Mouse (Mus musculus): Measurements from ENCODE around the gene Mybbp1a. TPM values are rescaled to one million over a fixed set of nuclear protein-coding genes. Genes with fewer than 3 reads are reported as not detected.

The Mybbp1a gene
- total and polyA plus RNA-seq, 3 experiments: 174 to 816 (median 245) TPM

Other genes starting within 250 kb of the Mybbp1a start
- gene Gm43951, start 234.5 kb upstream of the Mybbp1a start, total RNA-seq (2012; rRNA removed): 0.46 and 0.47 TPM in 2 replicates
- gene Gm43951, start 234.5 kb upstream of the Mybbp1a start, total RNA-seq (2014; rRNA removed): not detected in 2 replicates
- gene Gm43951, start 234.5 kb upstream of the Mybbp1a start, polyA plus RNA-seq (2012; ENCODE audit: insufficient read length, low read depth): 0.39 and 0.44 TPM in 2 replicates
- gene 4933427D14Rik, start 233.9 kb upstream of the Mybbp1a start, total RNA-seq (2012; rRNA removed): 9.3 TPM in 2 replicates
- gene 4933427D14Rik, start 233.9 kb upstream of the Mybbp1a start, total RNA-seq (2014; rRNA removed): 6.0 and 6.8 TPM in 2 replicates
- gene 4933427D14Rik, start 233.9 kb upstream of the Mybbp1a start, polyA plus RNA-seq (2012; ENCODE audit: insufficient read length, low read depth): 7.8 and 7.9 TPM in 2 replicates
- 126 and 140 TPM in 2 replicates for gene Txndc17, start 233.8 kb upstream of the Mybbp1a start, total RNA-seq (2012; rRNA removed)
- 177 and 197 TPM in 2 replicates for gene Txndc17, start 233.8 kb upstream of the Mybbp1a start, total RNA-seq (2014; rRNA removed)
- 162 and 182 TPM in 2 replicates for gene Txndc17, start 233.8 kb upstream of the Mybbp1a start, polyA plus RNA-seq (2012; ENCODE audit: insufficient read length, low read depth)
- 25.5 and 26.1 TPM in 2 replicates for gene Med31, start 225.8 kb upstream of the Mybbp1a start, total RNA-seq (2012; rRNA removed)
- gene Med31, start 225.8 kb upstream of the Mybbp1a start, total RNA-seq (2014; rRNA removed): 33.4 and 35.8 TPM in 2 replicates
- gene Med31, start 225.8 kb upstream of the Mybbp1a start, polyA plus RNA-seq (2012; ENCODE audit: insufficient read length, low read depth): 21.7 and 22.5 TPM in 2 replicates
- not detected in 2 replicates for gene Slc13a5, start 174.1 kb upstream of the Mybbp1a start, total RNA-seq (2012; rRNA removed)
- gene Slc13a5, start 174.1 kb upstream of the Mybbp1a start, total RNA-seq (2014; rRNA removed): not detected in 2 replicates
- gene Slc13a5, start 174.1 kb upstream of the Mybbp1a start, polyA plus RNA-seq (2012; ENCODE audit: insufficient read length, low read depth): not detected in 2 replicates
- gene Xaf1, start 139.7 kb upstream of the Mybbp1a start, total RNA-seq (2012; rRNA removed): 2.5 and 3.0 TPM in 2 replicates
- gene Xaf1, start 139.7 kb upstream of the Mybbp1a start, total RNA-seq (2014; rRNA removed): 2.8 and 4.1 TPM in 2 replicates
- 9.6 TPM in 2 replicates for gene Xaf1, start 139.7 kb upstream of the Mybbp1a start, polyA plus RNA-seq (2012; ENCODE audit: insufficient read length, low read depth)
- not detected in 2 replicates for gene Fbxo39, start 126.9 kb upstream of the Mybbp1a start, total RNA-seq (2012; rRNA removed)
- gene Fbxo39, start 126.9 kb upstream of the Mybbp1a start, total RNA-seq (2014; rRNA removed): not detected in 2 replicates
- gene Fbxo39, start 126.9 kb upstream of the Mybbp1a start, polyA plus RNA-seq (2012; ENCODE audit: insufficient read length, low read depth): 0.13 TPM in 1 of 2 replicates, not detected in the other
- 0.08 TPM in 1 of 2 replicates, not detected in the other for gene Tekt1, start 78.9 kb upstream of the Mybbp1a start, total RNA-seq (2012; rRNA removed)
- not detected in 2 replicates for gene Tekt1, start 78.9 kb upstream of the Mybbp1a start, total RNA-seq (2014; rRNA removed)
- not detected in 2 replicates for gene Tekt1, start 78.9 kb upstream of the Mybbp1a start, polyA plus RNA-seq (2012; ENCODE audit: insufficient read length, low read depth)
- gene Smtnl2, start 29.6 kb upstream of the Mybbp1a start, total RNA-seq (2012; rRNA removed): 0.25 and 0.47 TPM in 2 replicates
- 0.26 and 0.47 TPM in 2 replicates for gene Smtnl2, start 29.6 kb upstream of the Mybbp1a start, total RNA-seq (2014; rRNA removed)
- gene Smtnl2, start 29.6 kb upstream of the Mybbp1a start, polyA plus RNA-seq (2012; ENCODE audit: insufficient read length, low read depth): 0.10 TPM in 1 of 2 replicates, not detected in the other
- 0.13 TPM in 2 replicates for gene Ggt6, start 5.8 kb upstream of the Mybbp1a start, total RNA-seq (2012; rRNA removed)
- not detected in 2 replicates for gene Ggt6, start 5.8 kb upstream of the Mybbp1a start, total RNA-seq (2014; rRNA removed)
- 0.19 TPM in 1 of 2 replicates, not detected in the other for gene Ggt6, start 5.8 kb upstream of the Mybbp1a start, polyA plus RNA-seq (2012; ENCODE audit: insufficient read length, low read depth)
- 0.08 and 0.17 TPM in 2 replicates for gene Spns2, start 48.5 kb downstream of the Mybbp1a start, total RNA-seq (2012; rRNA removed)
- gene Spns2, start 48.5 kb downstream of the Mybbp1a start, total RNA-seq (2014; rRNA removed): 0.07 TPM in 1 of 2 replicates, not detected in the other
- gene Spns2, start 48.5 kb downstream of the Mybbp1a start, polyA plus RNA-seq (2012; ENCODE audit: insufficient read length, low read depth): 0.10 and 0.14 TPM in 2 replicates
- 0.17 and 0.21 TPM in 2 replicates for gene Spns3, start 109.2 kb downstream of the Mybbp1a start, total RNA-seq (2012; rRNA removed)
- 0.85 and 1.0 TPM in 2 replicates for gene Spns3, start 109.2 kb downstream of the Mybbp1a start, total RNA-seq (2014; rRNA removed)
- 1.6 and 1.8 TPM in 2 replicates for gene Spns3, start 109.2 kb downstream of the Mybbp1a start, polyA plus RNA-seq (2012; ENCODE audit: insufficient read length, low read depth)
- 34.3 and 34.5 TPM in 2 replicates for gene Ube2g1, start 165.9 kb downstream of the Mybbp1a start, total RNA-seq (2012; rRNA removed)
- 74.4 and 78.3 TPM in 2 replicates for gene Ube2g1, start 165.9 kb downstream of the Mybbp1a start, total RNA-seq (2014; rRNA removed)
- gene Ube2g1, start 165.9 kb downstream of the Mybbp1a start, polyA plus RNA-seq (2012; ENCODE audit: insufficient read length, low read depth): 52.8 and 73.8 TPM in 2 replicates
- 30.4 and 31.5 TPM in 2 replicates for gene Ankfy1, start 248.7 kb downstream of the Mybbp1a start, total RNA-seq (2012; rRNA removed)
- 29.9 and 31.4 TPM in 2 replicates for gene Ankfy1, start 248.7 kb downstream of the Mybbp1a start, total RNA-seq (2014; rRNA removed)
- 32.0 and 37.0 TPM in 2 replicates for gene Ankfy1, start 248.7 kb downstream of the Mybbp1a start, polyA plus RNA-seq (2012; ENCODE audit: insufficient read length, low read depth)

Data from CH12.LX (cell line).